Mouse (Mus musculus): ENCODE data around the gene Gm20388.
A peak's percentile ranks its signal among the peaks of the same experiment; 100 is the strongest.
"Not testable (repeated sequence)": the region's sequence is repeated elsewhere in the genome, so short reads cannot be mapped to it uniquely, and the experiment has no call there.

Gm20388 gene

DNA sequence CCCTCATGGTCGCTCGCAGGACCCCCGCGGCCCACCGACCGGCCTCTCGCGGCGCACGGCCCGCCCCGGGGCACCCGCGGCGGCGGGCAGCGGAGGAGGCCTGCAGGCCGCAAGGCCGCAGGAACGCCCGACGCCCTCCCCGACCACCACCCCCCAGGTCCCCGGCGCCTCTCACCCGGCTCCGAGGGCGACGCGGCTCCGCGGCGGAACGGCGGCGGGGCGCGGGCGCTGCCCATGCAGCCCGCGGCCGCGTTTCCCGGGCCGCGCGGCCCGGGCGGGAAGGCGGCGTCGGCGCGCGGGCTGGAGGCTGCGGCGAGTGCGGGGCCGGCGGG, 3131.1 kb downstream of the Gm20388 start:
- no peak for DNase-seq (ENCODE audit: extremely low read depth, insufficient read length, low spot score)

DNA sequence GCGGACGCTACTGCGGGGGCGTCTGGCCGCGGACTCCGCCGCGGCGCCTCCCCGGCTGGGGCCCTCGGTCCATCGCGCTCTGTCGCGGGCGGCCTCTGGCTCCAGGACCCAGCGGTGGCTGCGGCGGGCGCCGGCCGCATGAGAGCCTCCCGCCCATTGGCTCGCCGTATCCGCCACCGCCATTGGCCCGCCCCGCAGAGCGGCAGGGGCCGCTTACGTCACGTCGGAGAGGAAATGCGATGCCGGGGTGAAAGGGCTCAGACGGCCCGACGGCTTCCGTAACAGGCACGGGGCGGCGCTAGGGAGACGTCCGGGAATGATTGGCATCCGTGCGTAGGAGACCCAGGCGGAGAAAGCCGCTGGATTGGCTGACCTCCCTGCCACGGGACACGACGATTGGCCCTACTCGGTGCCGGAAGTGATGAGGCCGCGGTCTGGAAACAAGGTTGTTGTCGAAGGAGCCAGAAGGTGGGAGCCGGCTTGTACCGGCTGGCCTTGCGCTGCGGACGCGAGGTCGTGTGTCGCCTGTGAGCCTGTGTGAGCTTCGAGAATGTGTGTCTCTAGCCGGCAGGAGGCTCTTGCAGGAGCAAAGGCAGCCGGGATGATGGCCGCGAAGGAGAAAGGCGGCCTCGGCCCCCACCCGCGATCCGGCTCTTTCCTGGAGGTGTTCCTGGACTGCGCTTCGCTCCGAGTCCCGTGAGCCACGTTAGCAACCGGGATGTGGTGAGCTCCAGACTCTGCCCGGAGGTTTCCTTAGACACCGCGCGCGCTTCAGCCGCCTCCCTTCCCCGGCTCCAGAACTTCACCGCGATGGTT, 3131.7 kb downstream of the Gm20388 start, which contains the start of gene Ankrd11:
Ankrd11 (minus strand) TSS at position 120 of the 816 bp plus-strand sequence.
- peak; percentile 99 for DNase-seq (ENCODE audit: extremely low read depth, insufficient read length, low spot score)

DNA sequence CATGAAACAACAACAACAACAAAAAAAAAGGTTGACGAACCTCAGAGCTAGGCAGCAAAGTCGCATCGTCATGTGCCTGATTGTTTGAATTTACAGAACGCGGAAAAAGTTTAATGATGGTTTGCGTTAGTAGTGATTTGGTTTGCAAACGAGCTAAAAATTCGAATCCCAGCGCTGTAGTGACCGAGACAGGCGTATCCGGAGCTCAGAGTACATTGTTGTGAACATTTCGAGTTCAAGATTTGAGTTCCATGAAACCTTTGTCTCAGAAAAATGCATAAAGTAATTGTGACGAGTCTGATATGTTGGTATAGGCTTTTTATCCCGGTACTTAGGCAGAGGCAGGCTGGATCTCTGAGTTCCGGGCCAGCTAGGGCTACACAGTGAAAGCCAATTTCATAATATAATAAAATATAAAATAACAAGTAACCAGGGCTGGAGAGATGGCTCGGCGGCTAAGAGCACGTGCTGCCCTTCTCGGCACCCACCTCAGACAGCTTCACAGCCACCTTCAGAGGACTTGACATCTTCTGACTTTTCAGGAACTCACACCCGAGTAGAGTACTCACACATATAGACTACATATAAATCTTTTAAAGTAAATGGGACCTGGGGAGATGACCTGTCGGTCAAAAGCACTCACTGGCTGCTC, 3132.5 kb downstream of the Gm20388 start:
- DNase-seq (ENCODE audit: extremely low read depth, insufficient read length, low spot score): no peak

DNA sequence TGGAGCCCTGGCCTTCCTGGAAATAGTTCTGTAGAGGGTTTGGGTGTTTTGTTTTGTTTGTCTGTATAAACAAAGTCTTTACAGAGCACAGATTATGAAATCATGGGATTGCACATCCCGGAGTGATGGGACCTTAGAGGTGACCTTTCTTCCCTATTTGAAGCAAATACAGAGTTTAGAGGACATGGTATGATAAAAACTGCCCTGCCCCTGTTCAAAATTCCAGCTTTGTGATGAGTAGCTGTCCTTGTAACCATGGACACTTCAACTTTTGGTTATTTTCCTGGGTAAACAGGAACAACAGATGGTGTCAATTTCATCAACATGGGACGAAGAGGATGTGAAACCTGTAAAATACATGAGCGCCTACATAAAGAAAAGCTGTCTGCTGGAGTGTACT, 3133.3 kb downstream of the Gm20388 start:
- no peak for DNase-seq (ENCODE audit: extremely low read depth, insufficient read length, low spot score)

DNA sequence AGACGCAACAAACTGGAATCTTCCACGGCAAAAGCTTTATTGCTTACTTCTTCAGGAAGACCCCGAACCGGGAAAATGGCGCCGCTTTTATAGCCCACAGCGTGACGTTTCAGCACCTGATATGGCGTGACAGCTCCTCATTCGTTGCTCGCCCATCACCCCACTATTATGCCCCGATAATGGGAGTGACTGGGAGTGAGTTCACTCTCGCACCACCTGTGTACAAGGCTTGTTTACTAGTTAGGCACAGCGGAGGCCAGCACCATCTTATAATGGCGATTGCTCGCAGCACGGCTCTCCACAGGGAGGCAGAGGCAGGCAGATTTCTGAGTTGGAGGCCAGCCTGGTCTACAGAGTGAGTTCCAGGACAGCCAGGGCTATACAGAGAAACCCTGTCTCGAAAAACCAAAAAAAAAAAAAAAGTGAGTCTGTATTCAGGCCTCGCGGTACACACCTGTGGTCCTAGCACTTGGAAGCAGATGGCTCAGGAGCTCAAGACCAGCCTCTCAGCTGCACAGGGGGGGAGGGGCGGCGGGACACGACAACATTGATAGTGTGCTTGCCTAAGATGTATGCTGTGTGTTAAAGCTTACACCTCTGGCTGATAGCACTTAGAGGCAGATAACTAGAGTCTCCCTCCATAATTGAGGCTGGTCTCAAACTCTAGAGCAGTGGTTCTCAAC, 3134.2 kb downstream of the Gm20388 start:
- not testable (repeated sequence) for DNase-seq (ENCODE audit: extremely low read depth, insufficient read length, low spot score)

DNA sequence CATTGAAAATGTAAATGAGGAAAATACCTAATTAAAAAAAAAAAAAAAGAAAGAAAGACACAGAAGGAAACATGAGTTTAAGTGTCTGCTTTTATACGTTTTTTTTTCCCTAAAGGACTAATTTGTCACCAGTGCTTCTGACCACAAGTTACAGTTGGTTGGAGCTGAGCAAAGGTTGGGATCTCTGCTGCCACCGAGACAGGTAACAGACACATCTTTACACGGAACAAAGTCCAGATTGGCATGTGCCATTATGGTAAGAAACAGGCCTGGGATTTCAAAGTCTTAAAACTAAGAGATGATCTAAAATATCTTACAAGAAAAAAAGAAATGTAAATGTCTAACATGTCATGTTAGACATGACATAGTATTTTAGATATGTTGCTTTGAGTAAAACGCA, 3136.1 kb downstream of the Gm20388 start:
- no peak for DNase-seq (ENCODE audit: extremely low read depth, insufficient read length, low spot score)

DNA sequence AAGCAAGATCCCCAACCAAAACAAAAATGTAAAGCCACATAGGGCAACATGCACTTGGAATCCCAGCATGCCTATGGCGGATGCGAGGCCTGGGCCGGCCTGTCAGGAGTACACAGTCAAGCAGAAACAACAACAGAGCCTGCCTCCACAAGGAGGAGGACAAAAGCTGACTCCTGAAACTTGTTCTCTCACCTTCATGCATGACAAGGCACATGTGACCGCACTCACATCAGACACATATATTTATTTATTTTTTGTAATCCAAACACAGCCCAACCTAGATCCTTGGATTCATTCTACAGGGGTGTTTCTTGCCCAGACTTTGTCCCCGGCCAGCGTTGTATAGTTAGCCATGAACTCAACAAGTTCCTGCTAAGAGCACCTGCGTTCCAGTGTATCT, 3137.2 kb downstream of the Gm20388 start:
- DNase-seq (ENCODE audit: extremely low read depth, insufficient read length, low spot score): no peak

DNA sequence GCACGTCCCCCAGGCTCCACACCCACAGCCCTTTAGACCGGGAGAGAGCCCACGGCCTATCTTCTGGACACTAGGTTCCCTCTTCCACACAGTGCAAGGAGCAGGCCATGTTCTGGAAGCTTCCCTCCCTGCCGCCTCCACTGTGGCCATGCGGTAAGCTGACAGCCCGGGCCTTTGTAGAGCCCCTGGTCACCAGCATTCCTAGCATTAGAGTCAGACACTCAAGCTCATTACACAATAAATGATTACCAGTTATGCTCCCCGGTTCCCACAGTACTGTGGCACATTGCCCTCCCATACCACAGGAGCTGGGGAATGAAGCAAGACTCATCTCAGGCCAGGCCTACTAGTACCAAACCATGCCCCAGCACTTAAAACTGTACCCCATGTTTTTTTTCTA, 3137.8 kb downstream of the Gm20388 start:
- peak; percentile 74 for DNase-seq (ENCODE audit: extremely low read depth, insufficient read length, low spot score)

DNA sequence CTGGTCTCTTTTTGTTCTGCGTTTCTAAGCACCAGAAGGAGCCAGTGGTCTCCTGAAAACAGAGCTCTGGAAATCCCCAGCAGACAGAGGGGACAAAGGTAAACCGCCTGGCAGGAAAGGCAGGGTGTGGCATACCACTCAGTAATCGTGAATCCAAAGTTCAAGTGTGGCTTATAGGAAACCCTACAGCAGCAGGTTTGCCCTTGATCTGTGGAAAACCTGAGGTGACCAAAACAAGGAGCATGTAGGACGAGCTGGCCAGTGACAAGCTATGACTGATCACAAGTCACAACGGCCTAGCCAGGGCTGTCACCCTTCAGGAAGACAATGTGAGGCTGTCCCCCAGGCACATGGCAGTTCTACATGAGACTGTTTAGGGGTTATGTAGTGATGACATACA, 3140.8 kb downstream of the Gm20388 start:
- no peak for DNase-seq (ENCODE audit: extremely low read depth, insufficient read length, low spot score)

DNA sequence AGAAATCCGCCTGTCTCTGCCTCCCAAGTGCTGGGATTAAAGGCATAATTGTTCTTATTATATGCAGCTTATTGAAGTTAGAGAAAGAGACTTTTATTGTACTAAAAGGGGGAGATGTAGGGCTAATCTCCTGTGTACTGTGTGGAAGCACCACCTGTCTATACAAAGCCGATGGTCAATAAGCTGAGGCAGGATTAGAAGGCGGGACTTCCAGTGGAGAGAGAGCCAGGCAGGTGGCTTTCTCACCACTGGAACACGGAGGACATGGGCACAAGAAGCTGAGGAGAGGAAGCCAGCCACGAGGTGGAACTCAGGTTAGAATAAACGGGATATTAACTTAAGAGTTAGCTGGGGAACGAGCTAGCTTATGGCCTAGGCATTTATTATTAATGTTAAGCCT, 3152.1 kb downstream of the Gm20388 start, which contains the start of gene Spg7:
Spg7 (plus strand) TSS at position 222 of the 400 bp plus-strand sequence.
- no peak for DNase-seq (ENCODE audit: extremely low read depth, insufficient read length, low spot score)

DNA sequence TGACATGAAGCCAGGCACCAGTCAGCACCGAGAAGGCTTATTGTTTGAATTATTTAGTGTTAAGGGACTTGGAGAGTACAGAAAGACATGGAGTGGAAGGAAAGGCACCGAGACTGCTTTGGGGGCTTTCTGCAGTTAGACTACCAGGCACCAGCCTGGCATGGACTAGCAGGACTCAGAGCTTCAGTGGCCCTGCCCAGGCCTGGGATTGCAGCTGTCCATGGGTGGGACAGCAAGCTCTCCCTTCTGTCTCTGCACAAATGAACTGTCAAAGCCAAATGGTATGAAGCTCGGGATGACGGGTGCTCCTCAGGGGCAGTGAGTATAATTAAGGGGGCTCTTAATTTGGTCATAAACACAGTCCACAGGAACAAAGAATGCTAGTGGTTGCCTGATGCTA, 3153.4 kb downstream of the Gm20388 start:
- DNase-seq (ENCODE audit: extremely low read depth, insufficient read length, low spot score): no peak

DNA sequence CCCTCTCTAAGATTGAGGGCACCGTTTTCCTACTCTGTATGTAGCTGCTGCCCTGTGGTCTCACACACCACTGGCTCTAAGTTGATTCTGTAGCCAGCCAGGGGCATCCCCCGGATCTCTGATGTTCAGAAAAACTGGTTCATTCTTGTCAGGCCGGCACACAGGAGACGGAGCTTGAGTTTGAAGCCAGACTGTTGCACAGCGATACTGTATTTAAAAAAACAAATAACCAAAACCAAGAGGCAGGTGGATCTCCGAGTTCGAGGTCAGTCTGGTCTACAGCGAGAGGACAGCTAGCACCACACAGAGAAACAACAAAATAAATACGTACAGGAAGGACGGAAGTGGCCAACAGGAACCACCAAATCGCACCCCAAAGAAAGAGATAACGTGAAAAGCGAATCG, 3154.2 kb downstream of the Gm20388 start:
- DNase-seq (ENCODE audit: extremely low read depth, insufficient read length, low spot score): peak; percentile 24

DNA sequence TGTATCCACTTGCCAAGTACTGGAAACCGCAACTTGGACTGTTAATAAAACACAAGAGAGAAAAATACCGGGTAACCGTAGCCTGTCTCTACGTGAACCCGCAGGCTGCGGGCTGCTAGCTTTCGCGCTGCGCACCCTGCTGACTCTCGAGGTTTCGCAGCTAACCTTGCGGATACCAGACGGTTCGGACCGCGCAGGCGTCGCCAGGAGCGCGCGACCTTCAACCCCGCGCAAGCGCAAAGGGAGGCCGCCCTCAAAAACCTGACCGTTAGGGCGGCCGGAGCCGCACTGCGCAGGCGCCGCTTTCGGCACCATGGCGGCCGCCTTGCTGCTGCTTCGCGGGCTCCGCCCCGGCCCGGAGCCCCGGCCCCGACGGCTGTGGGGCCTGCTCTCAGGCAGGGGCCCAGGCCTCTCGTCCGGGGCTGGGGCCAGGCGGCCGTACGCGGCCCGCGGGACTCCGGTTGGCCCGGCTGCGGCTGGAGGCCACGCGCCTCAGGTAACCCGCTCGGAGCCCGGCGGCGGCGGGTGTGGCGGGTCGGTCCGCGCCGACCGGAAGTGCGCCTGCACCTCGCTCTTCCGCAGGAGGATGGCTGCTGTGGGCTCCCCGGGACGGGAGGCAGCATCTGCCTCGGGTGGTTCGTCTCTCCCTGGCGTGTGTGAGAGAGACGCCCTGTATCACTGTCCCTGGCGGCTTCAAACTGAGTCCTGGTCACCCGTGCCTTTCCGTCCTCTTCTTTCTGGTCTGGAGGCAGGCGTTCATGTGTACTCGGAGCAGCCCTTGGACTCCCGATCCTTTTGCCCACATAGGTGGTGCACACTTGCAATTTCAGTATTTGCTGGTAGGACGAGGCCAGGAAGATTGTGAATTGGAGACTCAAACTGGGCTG, 3154.8 kb downstream of the Gm20388 start:
- peak; percentile 96 for DNase-seq (ENCODE audit: extremely low read depth, insufficient read length, low spot score)

DNA sequence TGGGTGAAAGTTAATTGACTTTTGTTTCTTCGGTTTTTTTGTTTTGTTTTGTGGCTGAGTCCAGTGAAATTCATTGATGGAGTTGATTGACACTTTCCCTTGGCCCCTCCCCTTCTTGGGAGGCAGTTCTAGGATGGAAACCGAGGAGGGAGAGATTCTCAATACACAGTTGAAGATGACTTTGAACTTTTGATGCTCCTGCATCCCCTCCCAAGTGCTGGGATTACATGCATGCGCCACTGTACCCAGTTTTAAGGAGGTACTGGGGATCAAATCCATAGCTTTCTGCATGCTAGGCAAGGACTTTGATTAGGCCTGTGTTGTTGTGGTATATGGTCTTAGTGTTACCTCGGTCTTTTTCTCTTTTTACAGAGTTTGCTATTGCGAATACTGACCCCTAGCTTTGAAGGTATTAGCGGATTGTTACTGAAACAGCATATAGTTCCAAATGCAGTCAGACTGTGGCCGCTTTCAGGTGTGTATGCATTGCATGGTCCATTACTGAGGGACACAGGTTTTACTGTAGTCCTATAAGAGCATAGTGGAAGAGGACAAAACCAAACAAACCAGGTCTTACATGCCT, 3155.6 kb downstream of the Gm20388 start:
- DNase-seq (ENCODE audit: extremely low read depth, insufficient read length, low spot score): no peak

DNA sequence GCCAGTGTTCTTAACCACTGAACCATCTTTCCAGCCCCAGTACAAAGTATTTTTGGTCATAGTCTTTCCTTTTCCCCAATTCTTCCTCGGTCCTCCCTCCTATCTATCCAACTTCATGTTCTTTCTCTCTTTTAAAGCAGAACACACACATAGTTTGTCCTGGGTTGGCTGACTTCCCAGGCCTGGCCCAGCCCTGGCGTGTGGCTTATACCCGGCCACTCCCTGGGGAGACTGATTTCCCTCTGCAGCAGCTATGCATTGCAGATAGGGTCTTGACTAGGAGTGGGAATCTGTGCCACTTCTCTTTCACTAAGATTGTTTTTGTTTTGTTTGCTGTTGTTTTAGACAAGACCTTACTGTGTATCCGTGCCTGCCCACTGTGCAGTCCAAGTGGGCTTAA, 3160.5 kb downstream of the Gm20388 start:
- DNase-seq (ENCODE audit: extremely low read depth, insufficient read length, low spot score): peak; percentile 52

DNA sequence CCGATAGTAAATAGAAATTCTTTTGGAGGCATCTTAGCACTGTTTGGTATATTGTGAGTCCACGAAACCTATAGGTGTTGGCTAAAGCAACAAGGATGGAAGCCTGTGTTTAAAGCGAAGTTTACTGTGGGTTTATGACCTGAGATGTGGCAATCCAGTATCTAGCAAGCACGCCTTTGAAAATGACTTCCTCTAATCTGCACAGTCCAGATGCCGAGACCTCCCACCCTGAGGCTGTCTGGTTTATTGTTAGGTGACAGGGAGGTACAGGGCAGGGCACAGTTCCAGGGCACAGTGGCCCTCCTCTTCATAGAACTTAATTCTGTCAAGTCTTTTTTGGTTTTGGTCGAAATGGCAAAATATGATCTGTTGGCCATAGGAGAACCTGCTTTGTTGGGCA, 3166.6 kb downstream of the Gm20388 start:
- no peak for DNase-seq (ENCODE audit: extremely low read depth, insufficient read length, low spot score)

DNA sequence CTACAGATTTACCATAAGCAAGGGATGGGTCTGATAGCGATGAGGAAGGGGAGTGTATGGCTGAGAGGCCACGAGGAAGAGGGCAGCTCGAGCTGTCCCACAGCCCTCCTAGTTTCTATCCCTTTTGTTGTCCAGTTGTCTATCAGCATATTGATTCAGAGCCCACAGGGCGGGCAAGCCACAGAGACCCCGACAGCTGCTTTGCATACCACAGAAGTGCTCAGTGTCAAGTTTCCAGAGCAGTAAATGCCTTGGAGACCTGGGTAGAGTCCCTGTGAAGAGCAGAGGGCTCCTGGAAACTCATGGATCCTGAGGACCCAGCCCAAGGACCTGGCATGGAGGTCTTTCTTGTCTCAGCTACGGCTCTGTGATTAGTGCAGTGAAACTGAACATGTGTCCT, 3172.4 kb downstream of the Gm20388 start:
- DNase-seq (ENCODE audit: extremely low read depth, insufficient read length, low spot score): no peak

DNA sequence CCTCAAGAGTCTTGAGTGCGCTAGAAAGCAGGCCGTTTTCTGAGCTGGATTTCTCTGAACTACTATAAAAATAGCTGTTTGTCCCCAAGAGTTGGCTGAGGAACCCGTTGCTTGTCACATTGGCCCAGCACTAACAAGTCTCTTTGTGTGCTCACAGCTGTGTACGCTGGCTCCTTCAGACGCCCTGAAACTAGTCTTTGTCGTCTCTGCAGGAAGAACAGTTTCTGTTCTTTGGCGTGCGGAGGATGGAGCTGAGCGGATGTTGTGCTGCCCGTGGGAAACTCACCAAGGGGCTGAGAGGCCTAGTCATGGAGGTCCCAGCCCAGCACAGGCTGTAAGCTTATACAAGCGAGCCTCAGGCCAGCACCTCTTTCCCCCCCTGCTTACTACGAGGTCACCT, 3173.0 kb downstream of the Gm20388 start:
- no peak for DNase-seq (ENCODE audit: extremely low read depth, insufficient read length, low spot score)

DNA sequence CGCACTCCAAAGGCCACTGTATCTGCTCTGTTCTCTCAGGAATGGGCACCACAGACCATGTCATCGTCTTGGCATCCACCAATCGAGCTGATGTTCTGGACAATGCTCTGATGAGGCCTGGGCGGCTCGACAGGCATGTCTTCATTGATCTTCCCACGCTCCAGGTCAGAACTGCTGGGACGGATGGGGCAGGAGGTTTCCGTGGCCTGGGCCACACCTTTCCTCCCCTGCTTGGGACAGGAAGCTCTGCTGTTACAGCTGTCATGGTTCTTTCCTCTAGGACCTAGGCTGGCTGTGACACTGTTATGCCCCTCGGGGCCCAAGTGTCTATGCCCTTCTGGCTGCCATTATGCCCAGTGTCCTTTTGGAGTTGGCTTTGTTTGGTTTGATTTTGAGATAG, 3176.6 kb downstream of the Gm20388 start:
- no peak for DNase-seq (ENCODE audit: extremely low read depth, insufficient read length, low spot score)

DNA sequence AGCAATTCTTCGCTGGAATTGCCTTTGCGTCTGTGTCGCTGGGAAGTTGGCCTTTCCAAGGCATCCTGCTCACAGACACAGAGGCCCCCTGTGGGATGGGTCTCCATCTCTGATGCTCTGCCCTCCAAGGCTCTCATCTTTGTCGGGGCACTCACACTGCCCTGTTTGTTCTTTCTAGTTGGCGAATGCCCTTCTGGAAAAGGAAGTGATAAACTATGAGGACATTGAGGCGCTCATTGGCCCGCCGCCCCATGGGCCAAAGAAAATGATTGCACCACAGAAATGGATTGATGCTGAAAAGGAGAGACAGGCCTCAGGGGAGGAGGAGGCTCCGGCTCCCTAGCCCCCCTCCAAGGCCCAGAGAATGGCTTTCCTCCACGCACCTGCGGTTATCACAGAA, 3186.6 kb downstream of the Gm20388 start:
- DNase-seq (ENCODE audit: extremely low read depth, insufficient read length, low spot score): no peak

Measured in 3134 (cell line).